Mouse (Mus musculus) left cerebral cortex, adult 18-20 months (tissue): ENCODE data around the gene Gabarapl2. TPM values are rescaled to one million over a fixed set of nuclear protein-coding genes. Genes with fewer than 3 reads are reported as not detected.
A peak's percentile ranks its signal among the peaks of the same experiment; 100 is the strongest.

ENCODE experiments used
- DNase-seq, 2 experiments: peaks; one replicate each; pipeline ENCODE4 v3.0.0; 2021 to 2022; ENCODE audit warnings: low spot score in 2 of 2, mixed read lengths in 1 of 2
- total RNA-seq, 2 experiments: library from RNA; stranded (reverse); gene quantifications; 2 replicates each; pipeline ENCODE4 v1.2.3; 2021

The Gabarapl2 gene
- total RNA-seq, 2 experiments from 2014 or later: 221 to 236 TPM

DNA sequence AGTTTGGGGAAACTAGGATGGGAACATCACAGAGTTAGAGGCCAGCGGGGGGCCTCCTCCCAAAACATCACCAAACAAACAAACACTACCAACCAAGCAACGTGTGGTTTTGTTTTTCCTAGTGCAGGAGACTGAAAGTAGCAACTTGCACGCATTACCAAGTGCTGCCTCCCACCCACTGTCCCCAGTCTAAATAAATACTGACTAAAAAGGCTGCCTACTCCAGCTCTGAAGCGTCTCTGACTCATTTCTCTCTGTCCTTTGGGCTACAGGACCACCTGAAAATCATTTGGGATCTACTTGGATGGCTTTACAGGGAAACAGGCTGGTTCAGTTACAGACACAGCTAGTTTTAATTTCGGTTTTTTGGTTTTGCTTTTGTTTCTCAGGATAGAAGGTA, 23.8 kb downstream of the Gabarapl2 start:
- no peak for DNase-seq

DNA sequence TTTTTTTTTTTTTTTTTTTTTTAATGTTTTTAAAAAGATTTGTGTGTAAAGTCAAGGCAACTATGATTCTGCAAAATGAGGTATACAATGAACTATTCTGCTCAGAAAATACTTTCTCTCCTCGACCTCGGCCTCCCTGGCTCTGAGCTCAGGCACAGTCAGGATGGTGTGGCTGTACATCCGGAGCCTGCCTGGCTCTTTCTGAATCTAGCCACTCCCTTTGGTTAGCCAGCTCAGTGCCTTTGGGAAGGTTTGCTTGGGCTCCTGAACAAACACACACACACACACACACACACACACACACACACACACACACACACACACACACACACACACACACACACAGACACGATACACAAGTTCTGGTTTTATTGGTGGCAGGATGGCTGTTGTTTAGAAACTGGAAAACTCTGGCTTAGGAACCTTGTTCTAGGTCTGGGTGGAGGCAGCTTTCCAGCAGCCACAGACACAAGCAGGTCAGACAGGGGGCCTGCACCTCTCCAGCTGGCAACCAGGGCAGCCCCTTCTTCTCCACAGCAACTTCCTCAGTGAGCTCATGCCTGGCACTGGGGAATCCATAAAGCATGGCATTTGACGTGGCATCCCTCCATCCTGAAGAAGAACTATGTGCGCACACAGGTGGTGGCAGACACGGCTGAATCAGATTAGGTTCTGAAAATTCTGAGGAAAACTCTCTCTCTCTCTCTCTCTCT, 24.5 kb downstream of the Gabarapl2 start:
- DNase-seq: no peak

DNA sequence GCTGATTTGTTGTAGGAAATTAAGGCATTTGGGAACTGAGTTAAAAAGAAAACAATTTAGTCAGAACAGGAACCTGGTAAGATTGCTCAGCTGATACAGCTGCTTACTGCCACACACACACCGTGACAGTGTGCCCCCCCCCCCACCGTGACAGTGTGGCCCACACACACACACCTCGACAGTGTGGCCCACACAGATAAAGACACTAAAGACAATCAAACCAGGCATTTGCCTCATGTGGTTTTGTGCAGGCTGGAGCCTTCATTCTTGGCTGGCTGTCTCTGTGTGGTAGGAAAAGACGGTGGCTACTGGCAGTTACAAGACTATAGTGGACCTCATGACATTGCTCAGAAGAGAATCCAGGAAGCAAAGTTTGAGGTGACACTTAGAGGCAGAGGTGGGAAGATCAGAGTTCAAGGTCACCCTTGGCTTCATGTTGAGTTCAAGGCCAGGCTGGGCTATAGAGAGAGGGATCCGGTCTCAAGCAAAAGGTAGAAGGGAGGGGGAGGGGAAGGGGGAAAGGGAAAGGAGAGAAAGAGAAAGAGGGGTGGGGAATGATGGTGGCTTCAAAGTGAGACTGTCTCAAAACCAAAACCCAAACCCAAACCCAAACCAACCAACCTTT, 26.9 kb downstream of the Gabarapl2 start:
- no peak for DNase-seq

DNA sequence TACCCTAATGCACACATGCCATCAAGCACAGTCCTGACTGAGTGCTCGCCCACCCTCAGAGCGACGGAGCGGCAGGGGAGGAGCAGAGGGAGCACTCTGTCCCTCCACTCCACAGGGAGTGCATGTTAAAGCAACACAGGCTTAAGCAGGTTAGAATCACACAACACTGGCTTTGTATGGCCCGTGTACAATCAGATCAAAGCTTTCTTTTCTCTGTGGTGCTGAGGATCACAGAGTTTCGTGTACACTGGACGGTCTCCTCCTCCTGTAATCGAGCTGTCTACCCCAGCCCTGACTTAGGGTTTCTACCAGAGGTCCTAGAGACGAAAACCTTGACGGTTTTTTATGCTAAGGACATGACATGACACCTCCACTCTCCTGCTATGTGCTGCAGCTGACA, 28.0 kb downstream of the Gabarapl2 start:
- no peak for DNase-seq

DNA sequence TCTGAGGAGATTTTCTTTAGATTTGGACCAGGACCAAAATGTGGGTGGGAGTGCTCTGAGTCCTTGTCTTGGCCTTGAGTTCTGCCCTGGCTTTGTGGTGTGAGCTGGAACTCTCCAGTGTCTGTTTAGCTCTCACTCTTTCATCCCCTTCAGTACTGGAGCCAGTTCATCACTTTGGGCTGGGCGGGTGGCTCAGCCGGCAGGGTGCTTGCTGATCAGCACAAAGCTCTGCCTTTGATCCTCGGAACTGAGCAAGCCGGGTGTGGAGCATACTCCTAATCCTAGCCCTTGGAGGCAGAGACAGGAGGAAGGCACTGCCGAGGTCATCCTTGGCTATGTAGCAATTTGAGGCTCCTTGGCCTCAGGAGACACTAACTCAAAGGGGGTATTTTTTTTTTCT, 28.5 kb downstream of the Gabarapl2 start:
- no peak for DNase-seq

DNA sequence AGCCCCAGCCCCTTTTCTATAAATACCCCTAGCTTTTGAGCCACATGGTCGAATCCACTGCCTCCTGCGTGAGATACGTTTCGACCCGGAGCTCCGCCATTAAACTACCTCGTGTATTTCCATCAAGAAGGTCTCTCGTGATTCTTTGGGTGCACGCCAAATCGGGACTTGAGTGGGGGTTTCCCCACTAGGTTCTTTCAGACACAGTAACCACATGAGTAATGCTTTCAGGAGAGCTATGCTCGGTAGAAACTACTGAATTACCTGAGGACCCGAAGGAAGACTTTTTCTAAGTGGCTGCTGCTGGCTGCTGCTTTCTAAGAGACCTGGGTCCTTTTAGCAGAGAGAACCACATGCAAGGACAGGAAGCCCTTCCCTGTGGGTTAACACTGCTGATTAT, 33.6 kb downstream of the Gabarapl2 start:
- DNase-seq: no peak

DNA sequence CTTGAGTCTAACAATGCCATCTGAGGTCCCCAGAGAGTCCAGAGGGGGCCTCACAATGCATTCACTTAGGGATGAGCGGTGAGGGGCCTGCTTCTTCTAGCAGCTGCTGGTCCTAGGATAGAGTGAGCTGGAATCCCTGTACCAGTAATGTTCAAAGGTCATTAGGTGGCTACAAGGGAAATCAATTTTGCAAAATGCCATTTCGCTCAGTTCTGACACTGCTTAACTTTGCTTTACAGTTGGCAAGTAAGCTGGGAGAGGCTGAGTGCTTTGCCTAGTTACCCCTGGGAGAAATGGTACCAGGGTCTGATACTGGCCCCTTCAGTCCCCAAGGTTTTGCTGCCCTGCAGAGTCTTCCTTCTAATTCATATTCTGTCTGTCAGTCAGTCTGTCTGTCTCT, 35.2 kb downstream of the Gabarapl2 start:
- no peak for DNase-seq

DNA sequence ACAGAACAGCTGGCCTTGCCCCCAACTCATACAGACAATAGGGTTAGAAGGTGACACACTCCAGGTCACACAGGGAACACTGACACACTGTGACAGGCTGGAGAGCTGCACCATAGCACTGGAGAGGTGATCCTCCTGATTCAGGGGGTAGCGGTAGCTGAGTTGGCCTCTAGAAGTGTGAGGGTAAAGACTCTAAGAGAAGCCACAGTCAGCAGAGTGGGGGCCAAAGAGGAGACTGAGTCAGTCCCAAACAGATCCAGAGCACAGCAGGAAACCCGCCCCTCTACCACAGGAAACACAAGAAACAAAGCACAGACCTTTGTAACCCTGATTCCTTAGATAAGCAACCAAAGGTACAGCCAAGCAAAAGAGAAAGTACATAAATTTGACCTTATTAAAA, 35.8 kb downstream of the Gabarapl2 start:
- DNase-seq: no peak

DNA sequence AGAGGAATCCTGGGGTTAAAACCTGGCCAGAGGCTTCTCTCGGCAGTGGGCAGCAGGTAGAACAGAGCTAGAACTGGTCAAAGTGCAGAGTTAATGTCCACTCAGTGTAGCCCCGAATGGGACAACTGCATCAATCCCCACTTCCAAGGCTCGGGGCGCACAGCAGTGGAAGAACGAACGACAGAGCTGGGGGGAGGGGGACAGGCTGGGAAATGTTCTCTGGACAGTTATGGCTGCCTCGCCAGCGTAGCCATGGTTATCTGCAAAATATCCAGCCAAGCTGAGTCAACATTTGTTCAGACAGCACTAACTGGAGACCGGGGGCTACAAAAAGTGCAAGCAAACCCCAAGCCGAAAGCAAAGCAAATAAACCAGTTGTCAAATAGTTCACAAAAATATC, 37.6 kb downstream of the Gabarapl2 start:
- no peak for DNase-seq

DNA sequence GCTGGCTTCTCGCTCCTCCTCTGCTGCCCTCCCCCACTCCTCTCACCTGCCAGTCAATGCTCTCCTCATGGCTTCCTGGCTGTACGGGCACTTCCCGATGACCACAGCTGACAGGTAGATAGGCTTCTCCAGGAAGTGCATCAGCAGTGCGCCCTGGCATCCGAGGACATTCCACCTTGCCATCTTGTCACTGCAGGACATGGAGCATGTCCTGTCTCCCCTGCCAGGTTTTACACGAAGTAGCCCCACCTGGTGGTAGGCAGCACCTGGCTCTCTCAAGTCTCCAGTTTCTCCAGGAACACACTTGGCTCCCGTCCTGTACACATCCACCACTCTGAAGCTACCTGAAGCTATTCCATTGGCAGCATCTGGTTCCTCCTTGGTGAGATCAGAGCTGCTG, 41.6 kb downstream of the Gabarapl2 start:
- DNase-seq: no peak

DNA sequence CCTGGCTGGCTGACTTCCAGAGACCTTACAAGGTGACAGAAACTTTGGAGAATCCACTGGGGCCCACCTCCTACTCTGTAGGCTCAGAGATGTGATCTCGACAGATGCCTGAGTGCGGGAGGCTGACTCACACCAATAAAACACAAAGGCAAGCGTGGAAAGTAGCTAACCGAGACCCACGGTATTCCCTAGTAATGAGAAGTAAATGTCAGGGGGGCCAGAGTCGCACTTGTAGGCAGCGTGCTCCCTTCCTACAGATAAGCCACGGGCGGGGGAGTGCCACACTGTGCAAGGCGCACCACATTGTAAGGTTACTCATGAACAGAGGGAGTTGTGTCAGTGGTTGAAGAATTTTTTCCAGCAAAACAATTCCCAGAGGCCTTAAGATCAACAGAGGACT, 44.0 kb downstream of the Gabarapl2 start:
- peak in 1 of 2 experiments; percentile 33 for DNase-seq

DNA sequence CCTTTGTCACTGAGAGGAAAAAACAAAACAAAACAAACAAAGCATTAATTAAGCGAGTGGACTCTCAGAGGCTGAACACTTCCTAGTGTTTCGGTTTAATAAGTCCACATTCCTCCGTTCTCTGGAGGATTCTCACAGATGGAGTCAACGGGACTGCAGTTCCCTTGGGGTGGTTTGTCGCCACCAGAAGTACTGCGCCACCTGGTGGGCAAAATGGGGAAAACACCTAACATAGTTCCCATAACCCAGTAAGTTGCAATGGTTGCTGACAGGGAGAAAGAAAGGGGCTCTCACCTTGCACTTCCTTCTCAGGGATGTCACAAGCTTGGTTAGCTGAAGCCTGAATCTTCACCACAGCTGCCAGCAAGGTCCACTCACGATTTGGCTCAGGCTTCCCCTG, 49.4 kb downstream of the Gabarapl2 start:
- peak; percentile 65 to 79 for DNase-seq

DNA sequence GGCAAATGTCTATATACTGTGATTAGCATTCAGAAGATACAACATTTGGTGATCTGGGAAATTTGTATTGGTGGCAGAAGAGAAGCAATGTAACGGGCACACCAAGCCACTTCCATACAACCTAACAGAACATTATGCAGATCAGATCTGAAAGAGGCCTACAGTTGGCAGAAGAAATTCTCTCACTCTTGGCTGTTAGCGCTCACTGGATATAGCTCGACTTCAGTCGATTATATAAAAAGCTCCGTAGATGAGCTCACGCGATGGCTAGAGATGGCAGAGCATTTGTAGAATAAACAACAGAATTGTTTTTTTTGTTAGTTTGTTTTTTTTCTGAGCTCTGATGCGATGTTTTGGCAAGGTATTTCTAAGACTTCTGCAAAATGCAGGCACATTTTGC, 50.8 kb downstream of the Gabarapl2 start:
- no peak for DNase-seq

DNA sequence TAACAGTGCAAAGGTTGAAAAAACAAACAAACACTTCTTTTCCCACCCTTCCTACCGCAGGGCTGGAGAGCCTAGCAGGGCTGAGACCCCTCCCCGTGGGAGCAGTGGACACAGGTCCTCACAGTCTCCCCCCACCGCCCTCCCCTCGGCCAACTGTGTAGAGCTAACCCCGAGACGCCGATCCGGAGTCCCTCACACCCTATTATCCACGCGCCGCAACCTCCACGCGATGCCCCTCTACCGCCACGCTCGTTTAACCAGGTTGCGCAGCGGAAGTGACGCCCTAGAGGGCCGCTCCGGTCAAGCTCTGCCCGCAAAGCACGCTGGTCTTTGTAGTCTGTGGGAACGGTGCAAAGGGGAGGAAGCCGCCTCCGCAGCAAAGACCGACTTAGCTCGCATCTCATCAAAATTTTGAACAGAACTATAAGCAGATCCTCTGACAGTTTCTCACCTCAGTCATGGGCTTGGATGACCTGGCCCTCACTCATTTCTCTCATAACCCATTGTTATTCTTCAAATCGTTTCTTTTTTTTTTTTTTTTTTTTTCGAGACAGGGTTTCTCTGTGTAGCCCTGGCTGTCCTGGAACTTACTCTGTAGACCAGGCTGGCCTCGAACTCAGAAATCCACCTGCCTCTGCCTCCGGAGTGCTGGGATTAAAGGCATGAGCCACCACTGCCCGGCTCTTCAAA, 51.7 kb downstream of the Gabarapl2 start, which contains the start of gene Adat1:
Gene Adat1 (minus strand): TSS at position 290 of the 690 bp plus-strand sequence.
- DNase-seq: peak; percentile 91 to 92

DNA sequence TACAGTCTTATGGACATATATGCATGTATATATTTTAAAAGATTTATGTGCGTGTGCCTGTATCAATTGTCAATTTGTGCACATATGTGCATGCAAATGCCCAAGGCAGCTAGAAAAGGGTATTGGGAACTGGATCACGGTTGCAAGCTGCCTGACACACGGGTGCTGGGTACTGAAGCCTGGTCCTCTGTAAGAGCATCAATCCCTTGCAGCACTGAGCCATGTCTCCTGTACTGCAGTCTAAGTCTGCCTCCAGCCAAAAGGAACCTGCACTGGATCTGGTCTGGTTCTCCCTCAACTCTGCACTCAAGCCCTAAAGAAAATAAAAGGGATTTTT, 52.2 kb downstream of the Gabarapl2 start:
- no peak for DNase-seq

Other genes starting within 250 kb of the Gabarapl2 start
- not detected for gene Ctrb1, start 249.7 kb upstream of the Gabarapl2 start, total RNA-seq
- 10 to 100 TPM; 51.1 to 51.3 TPM for gene Bcar1, start 196.9 kb upstream of the Gabarapl2 start, total RNA-seq
- gene Cfdp1, start 86.4 kb upstream of the Gabarapl2 start, total RNA-seq: 10 to 100 TPM; 80.1 to 85.3 TPM
- gene Tmem170, start 64.0 kb upstream of the Gabarapl2 start, total RNA-seq: 1 to 10 TPM; 4.1 to 4.2 TPM
- gene Chst5, start 30.3 kb upstream of the Gabarapl2 start, total RNA-seq: under 1 TPM; 0.40 to 0.53 TPM
- 10 to 100 TPM; 12.0 to 12.7 TPM for gene Tmem231, start 6.8 kb upstream of the Gabarapl2 start, total RNA-seq
- gene Adat1, start 51.6 kb downstream of the Gabarapl2 start, total RNA-seq: 1 to 10 TPM; 5.9 to 6.1 TPM
- gene Kars, start 70.6 kb downstream of the Gabarapl2 start, total RNA-seq: 10 to 100 TPM; 78.9 to 81.3 TPM
- 10 to 100 TPM; 39.2 to 39.7 TPM for gene Terf2ip, start 70.7 kb downstream of the Gabarapl2 start, total RNA-seq
- gene Gm6793, start 74.3 kb downstream of the Gabarapl2 start, total RNA-seq: not detected